Mouse (Mus musculus): ENCODE measurements around the gene Wdr5.
A peak's percentile ranks its signal among the peaks of the same experiment; 100 is the strongest.

Gene Wdr5

DNA sequence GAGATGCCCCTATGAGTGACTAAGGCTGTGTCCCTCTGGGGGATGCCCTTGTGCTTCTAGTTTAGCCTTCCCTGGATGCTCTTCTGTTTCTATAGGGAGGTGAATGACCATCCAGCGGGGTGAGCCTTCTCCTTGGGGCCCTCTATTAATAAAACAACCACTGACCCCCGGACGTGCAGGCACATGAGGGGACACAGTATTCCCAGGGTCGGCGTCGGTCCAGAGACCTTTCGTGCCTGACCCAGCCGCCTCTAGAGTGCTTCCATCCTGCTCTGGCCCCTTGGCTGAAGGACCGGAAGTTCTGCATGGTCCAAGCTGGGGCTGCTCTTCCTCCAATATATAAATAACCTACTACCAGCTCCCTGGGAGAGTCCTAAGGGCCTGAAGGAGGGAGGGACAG lies 39.4 kb downstream of the Wdr5 start:
- DNase-seq (ENCODE audit: low read depth, low spot score): no peak
- no peaks in the 10 kb centered on the region for H3K36me3 ChIP-seq (ENCODE audit: control insufficient read depth, insufficient read depth, low read length, poor library complexity, severe bottlenecking)
- H3K27me3 ChIP-seq (ENCODE audit: control insufficient read depth, insufficient read depth, low read length, poor library complexity, severe bottlenecking): no peaks in the 10 kb centered on the region

DNA sequence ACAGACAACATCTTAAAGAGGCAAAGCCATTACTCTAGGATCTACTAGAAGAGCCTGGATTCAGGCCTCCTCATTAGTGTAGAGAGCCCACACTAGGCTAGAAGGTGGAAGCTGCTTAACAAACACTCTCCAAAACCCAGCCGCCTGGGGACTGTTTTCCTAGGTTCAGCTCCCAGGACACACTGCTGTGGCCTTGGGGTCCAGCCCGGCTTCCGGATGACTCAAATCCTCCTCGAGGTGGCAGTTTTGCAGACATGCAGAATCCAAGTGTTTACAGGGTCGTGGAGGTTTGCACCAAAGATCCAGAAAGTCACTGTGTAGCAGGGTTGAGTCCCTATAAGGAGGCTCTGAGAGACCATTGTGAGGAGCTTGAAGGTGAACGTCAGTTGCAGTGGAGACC lies 42.0 kb downstream of the Wdr5 start:
- Histone ChIP-seq H3K27me3 (ENCODE audit: control insufficient read depth, insufficient read depth, low read length, poor library complexity, severe bottlenecking) (no peaks in the 10 kb centered on the region), H3K36me3 (ENCODE audit: control insufficient read depth, insufficient read depth, low read length, poor library complexity, severe bottlenecking) (no peaks in the 10 kb centered on the region)
- no peak for DNase-seq (ENCODE audit: low read depth, low spot score)

DNA sequence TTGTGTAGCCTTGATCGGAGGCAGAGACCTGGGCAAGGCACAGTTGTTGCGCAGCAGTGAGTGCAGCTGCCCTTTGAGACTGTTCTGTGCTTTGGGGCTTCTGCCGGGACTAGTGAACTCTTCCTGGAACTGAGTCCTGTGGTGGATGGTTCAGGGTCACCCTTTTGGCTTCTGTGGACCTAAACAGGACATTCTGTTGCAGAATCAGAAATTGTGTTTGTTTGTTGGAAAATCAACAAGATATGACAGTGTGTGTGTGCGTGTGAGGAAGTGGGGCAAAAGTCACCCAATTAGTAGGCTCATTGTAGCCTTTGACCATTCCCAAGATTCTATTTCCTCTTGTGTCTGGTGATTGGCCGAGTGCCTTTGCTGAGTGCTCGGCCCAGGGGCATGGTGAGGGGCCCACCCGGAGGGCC lies 45.8 kb downstream of the Wdr5 start:
- DNase-seq (ENCODE audit: low read depth, low spot score): no peak
- H3K36me3 ChIP-seq (ENCODE audit: control insufficient read depth, insufficient read depth, low read length, poor library complexity, severe bottlenecking): no peaks in the 10 kb centered on the region
- no peaks in the 10 kb centered on the region for H3K27me3 ChIP-seq (ENCODE audit: control insufficient read depth, insufficient read depth, low read length, poor library complexity, severe bottlenecking)

- Histone ChIP-seq H3K36me3 (ENCODE audit: control insufficient read depth, insufficient read depth, low read length, poor library complexity, severe bottlenecking) (no peaks in the 10 kb centered on the region), H3K27me3 (ENCODE audit: control insufficient read depth, insufficient read depth, low read length, poor library complexity, severe bottlenecking) (no peaks in the 10 kb centered on the region)
- DNase-seq (ENCODE audit: low read depth, low spot score): no peak
Observed at GRCm38 (mm10) chr2:27561159-27561558, 46.2 kb downstream of the Wdr5 start.

GRCm38 (mm10) chr2:27561829-27562228 lies 46.9 kb downstream of the Wdr5 start:
- DNase-seq (ENCODE audit: low read depth, low spot score): no peak
- Histone ChIP-seq H3K27me3 (ENCODE audit: control insufficient read depth, insufficient read depth, low read length, poor library complexity, severe bottlenecking) (no peaks in the 10 kb centered on the region), H3K36me3 (ENCODE audit: control insufficient read depth, insufficient read depth, low read length, poor library complexity, severe bottlenecking) (no peaks in the 10 kb centered on the region)

- DNase-seq (ENCODE audit: low read depth, low spot score): peak; percentile 31
- Histone ChIP-seq H3K27me3 (ENCODE audit: control insufficient read depth, insufficient read depth, low read length, poor library complexity, severe bottlenecking) (no peaks in the 10 kb centered on the region), H3K36me3 (ENCODE audit: control insufficient read depth, insufficient read depth, low read length, poor library complexity, severe bottlenecking) (no peaks in the 10 kb centered on the region)
Observed at GRCm38 (mm10) chr2:27563641-27564148, 48.7 kb downstream of the Wdr5 start.

GRCm38 (mm10) chr2:27564694-27565093 lies 49.7 kb downstream of the Wdr5 start:
- H3K36me3 ChIP-seq (ENCODE audit: control insufficient read depth, insufficient read depth, low read length, poor library complexity, severe bottlenecking): no peaks in the 10 kb centered on the region
- DNase-seq (ENCODE audit: low read depth, low spot score): no peak
- H3K27me3 ChIP-seq (ENCODE audit: control insufficient read depth, insufficient read depth, low read length, poor library complexity, severe bottlenecking): no peaks in the 10 kb centered on the region

DNA sequence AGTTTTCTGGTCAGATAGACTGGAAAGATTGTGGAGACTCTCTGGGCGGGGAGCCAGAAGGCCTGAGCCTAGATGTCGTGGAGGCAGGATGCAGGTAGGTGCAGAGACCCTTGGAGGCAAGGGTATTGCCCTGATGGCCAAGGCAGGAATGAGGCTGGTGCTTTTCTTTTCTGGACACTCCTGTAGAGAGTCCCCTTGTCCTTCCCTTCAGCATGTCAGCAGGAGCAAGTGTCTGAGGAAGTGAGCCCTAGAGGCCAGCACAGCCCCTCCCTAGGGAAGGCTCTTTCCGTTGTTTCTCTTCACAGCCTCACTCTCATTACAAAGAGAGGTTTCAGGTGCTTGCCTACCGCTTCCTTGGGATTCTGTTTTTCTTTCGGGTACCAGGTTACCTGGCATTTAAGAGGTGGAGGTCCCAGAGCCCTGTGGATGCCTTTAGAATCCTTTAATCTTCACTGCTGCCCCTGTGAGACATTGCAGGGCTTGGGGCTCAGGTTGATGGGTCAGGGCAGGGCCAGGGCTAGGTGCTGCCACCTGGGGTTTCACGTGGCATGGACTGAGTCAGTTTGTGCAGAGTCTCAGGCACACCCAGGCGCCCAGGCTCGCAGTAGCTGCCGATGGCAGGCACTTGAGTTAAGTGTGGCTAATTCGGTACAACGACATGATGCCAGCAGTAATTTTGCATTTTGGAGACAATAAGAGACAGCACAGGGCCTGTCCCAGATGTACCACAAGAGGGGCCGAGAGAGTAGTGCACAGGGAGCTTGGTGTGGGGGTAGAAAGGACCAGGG lies 50.6 kb downstream of the Wdr5 start:
- no peaks in the 10 kb centered on the region for H3K27me3 ChIP-seq (ENCODE audit: control insufficient read depth, insufficient read depth, low read length, poor library complexity, severe bottlenecking)
- no peak for DNase-seq (ENCODE audit: low read depth, low spot score)
- H3K36me3 ChIP-seq (ENCODE audit: control insufficient read depth, insufficient read depth, low read length, poor library complexity, severe bottlenecking): no peaks in the 10 kb centered on the region

DNA sequence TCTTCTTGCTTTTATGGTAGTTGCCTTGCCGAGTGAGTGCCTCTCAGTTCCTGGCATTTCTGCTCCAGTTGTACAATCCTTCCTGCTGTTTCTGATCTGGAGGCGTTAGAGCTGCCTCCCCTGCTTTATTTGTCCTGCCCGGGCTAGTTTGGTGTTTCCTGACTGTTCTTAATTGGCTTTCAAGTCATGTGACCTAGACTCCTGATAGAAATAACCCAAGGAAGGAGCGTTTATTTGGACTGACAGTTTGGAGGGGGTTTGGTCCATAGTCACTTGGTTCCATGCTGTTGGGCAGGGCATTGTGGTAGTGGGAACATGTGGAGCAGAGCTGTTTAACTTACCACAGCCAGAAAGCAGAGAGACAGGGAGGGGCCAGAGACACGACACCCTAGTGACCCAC lies 55.9 kb downstream of the Wdr5 start:
- Histone ChIP-seq H3K36me3 (ENCODE audit: control insufficient read depth, insufficient read depth, low read length, poor library complexity, severe bottlenecking) (no peaks in the 10 kb centered on the region), H3K27me3 (ENCODE audit: control insufficient read depth, insufficient read depth, low read length, poor library complexity, severe bottlenecking) (no peaks in the 10 kb centered on the region)
- DNase-seq (ENCODE audit: low read depth, low spot score): no peak

DNA sequence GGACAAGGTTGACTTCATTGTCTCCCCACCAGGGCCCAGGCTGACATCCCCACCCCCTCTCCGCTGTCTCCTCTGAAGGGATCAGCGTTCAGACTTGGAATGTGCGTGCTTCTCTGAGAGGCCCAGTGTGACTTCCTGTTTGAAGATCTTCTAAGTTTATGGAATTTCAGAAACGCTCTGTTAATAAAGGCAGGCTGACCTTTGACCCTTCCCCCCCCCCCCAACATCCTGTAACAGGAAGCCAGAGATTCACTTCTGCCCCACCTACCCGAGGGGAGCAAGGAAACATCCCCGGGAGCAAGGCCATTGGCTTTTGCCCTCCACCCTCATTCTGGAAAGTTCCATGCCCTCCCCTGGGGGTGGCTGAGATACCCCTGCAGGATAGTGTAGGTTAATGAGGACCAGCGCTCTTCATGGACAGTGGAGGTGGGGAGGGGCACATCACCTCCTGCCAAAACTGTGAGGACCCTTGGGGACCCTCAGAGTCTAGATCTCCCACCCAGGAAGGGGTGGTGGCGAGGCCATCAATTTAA lies 57.4 kb downstream of the Wdr5 start:
- H3K36me3 ChIP-seq (ENCODE audit: control insufficient read depth, insufficient read depth, low read length, poor library complexity, severe bottlenecking): no peaks in the 10 kb centered on the region
- no peak for DNase-seq (ENCODE audit: low read depth, low spot score)
- H3K27me3 ChIP-seq (ENCODE audit: control insufficient read depth, insufficient read depth, low read length, poor library complexity, severe bottlenecking): no peaks in the 10 kb centered on the region

DNA sequence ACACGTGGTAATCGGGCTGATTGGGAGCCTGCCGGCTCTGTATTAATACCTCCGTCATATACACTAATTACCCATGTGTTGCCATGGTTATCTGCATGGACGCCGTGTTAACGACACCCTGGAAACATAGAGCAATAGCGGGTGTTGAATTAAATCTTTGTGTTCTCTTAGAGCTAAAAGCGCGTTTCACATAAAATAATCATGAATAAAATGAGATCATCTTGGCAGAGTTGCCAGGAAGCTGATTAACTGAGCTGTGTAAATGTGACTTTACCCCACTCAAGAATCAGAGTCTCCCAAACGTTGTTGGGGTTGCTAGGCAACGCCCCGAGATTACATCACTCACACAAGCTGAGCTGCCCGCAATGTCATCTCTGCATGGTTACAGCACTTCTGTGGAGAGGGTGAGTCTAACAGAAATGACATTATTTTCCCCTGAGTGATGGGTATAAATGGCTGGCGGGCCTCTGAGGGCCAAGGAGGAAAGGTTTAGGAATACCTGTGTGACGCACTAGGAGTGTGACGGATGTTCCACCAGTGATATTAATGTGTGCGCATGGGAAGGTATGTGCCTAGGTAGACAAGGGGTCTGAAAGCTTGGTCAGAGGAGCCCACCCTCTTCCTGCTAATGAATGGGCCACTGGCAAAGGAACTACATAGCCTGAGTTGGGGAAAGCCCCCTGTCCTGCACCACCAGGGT lies 58.1 kb downstream of the Wdr5 start:
- Histone ChIP-seq H3K27me3 (ENCODE audit: control insufficient read depth, insufficient read depth, low read length, poor library complexity, severe bottlenecking) (no peaks in the 10 kb centered on the region), H3K36me3 (ENCODE audit: control insufficient read depth, insufficient read depth, low read length, poor library complexity, severe bottlenecking) (no peaks in the 10 kb centered on the region)
- DNase-seq (ENCODE audit: low read depth, low spot score): no peak

- no peaks in the 10 kb centered on the region for H3K36me3 ChIP-seq (ENCODE audit: control insufficient read depth, insufficient read depth, low read length, poor library complexity, severe bottlenecking)
- DNase-seq (ENCODE audit: low read depth, low spot score): no peak
Observed at GRCm38 (mm10) chr2:27573628-27573966, 58.6 kb downstream of the Wdr5 start.

DNA sequence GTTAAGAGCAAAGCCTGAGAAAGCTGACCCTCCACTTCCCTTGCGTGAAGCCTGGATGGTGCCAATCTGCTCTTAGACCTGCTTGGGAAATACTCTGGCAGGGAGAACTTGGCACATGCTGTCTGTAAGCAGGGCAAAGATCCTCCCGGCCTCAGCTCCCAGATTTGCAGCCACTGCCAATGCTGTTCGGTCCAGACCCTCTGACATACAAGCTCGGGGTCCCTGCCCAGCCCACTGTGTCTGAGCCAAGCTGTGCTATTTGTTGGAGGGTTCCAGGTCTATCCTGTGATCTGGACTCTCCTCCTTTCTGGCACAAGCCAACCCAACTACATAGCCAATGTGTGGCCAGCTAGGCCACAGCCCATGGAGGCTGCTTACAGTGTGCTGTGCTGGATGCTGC lies 61.5 kb downstream of the Wdr5 start:
- no peak for DNase-seq (ENCODE audit: low read depth, low spot score)
- no peaks in the 10 kb centered on the region for H3K27me3 ChIP-seq (ENCODE audit: control insufficient read depth, insufficient read depth, low read length, poor library complexity, severe bottlenecking)
- no peaks in the 10 kb centered on the region for H3K36me3 ChIP-seq (ENCODE audit: control insufficient read depth, insufficient read depth, low read length, poor library complexity, severe bottlenecking)

More at GRCm38 (mm10) chr2:27573628-27573966, 58.6 kb downstream of the Wdr5 start:
- no peaks in the 10 kb centered on the region for H3K27me3 ChIP-seq (ENCODE audit: control insufficient read depth, insufficient read depth, low read length, poor library complexity, severe bottlenecking)

GRCm38 (mm10) chr2:27578552-27578951 lies 63.6 kb downstream of the Wdr5 start:
- H3K36me3 ChIP-seq (ENCODE audit: control insufficient read depth, insufficient read depth, low read length, poor library complexity, severe bottlenecking): no peaks in the 10 kb centered on the region
- no peak for DNase-seq (ENCODE audit: low read depth, low spot score)
- no peaks in the 10 kb centered on the region for H3K27me3 ChIP-seq (ENCODE audit: control insufficient read depth, insufficient read depth, low read length, poor library complexity, severe bottlenecking)

- Histone ChIP-seq H3K36me3 (ENCODE audit: control insufficient read depth, insufficient read depth, low read length, poor library complexity, severe bottlenecking) (no peaks in the 10 kb centered on the region), H3K27me3 (ENCODE audit: control insufficient read depth, insufficient read depth, low read length, poor library complexity, severe bottlenecking) (no peaks in the 10 kb centered on the region)
- DNase-seq (ENCODE audit: low read depth, low spot score): no peak
Observed at GRCm38 (mm10) chr2:27582112-27582511, 67.2 kb downstream of the Wdr5 start.
